Mouse (Mus musculus) CD4-positive, CD25-positive, alpha-beta regulatory T cell, adult 4 months (primary cell): Measurements from ENCODE around the gene Nr2f6. TPM values are rescaled to one million over a fixed set of nuclear protein-coding genes. Genes with fewer than 3 reads are reported as not detected.

ENCODE experiments used
- ATAC-seq: one replicate; pipeline ENCODE4 v1.8.0; 2017
- polyA plus RNA-seq, 2 experiments: library from polyadenylated mRNA; unstranded; fragments of 100-300 nt; shearing (Covaris generic); gene quantifications; one replicate each; pipeline ENCODE4 v1.2.1; 2017

The Nr2f6 gene
- under 1 TPM in 1 of 2 experiments, not detected in 1; 0.36 TPM for polyA plus RNA-seq

- ATAC-seq, result peak; percentile 12
These were observed at the start of gene Nr2f6 for GRCm38 (mm10) chr8:71381421-71381970. Gene Nr2f6, minus strand, starts transcription at chr8:71381960.

- no peak for ATAC-seq
These were observed 40.4 kb upstream of the Nr2f6 start for GRCm38 (mm10) chr8:71422121-71422520.

GRCm38 (mm10) chr8:71411535-71412273 is 29.9 kb upstream of the Nr2f6 start:
- peak; percentile 63 for ATAC-seq

GRCm38 (mm10) chr8:71408231-71408630 is 26.5 kb upstream of the Nr2f6 start:
- ATAC-seq, result no peak

GRCm38 (mm10) chr8:71407441-71407840 is 25.7 kb upstream of the Nr2f6 start:
- ATAC-seq, result no peak

- ATAC-seq, result no peak
These were observed 24.6 kb upstream of the Nr2f6 start for GRCm38 (mm10) chr8:71406099-71407015.

GRCm38 (mm10) chr8:71405401-71406098 is 23.8 kb upstream of the Nr2f6 start, which contains the start of gene Ankle1:
Gene Ankle1, plus strand, starts transcription at chr8:71406010.
- peak; percentile 98 for ATAC-seq

GRCm38 (mm10) chr8:71404951-71405351 is 23.2 kb upstream of the Nr2f6 start:
- ATAC-seq, result no peak

GRCm38 (mm10) chr8:71404011-71404410 is 22.3 kb upstream of the Nr2f6 start:
- no peak for ATAC-seq

- ATAC-seq, result no peak
These were observed 21.5 kb upstream of the Nr2f6 start for GRCm38 (mm10) chr8:71403107-71403885.

- ATAC-seq, result no peak
These were observed 20.7 kb upstream of the Nr2f6 start for GRCm38 (mm10) chr8:71402446-71402964.

- ATAC-seq, result no peak
These were observed 19.7 kb upstream of the Nr2f6 start for GRCm38 (mm10) chr8:71401454-71401853.

GRCm38 (mm10) chr8:71400826-71401225 is 19.1 kb upstream of the Nr2f6 start:
- no peak for ATAC-seq

GRCm38 (mm10) chr8:71397701-71398100 is 15.9 kb upstream of the Nr2f6 start:
- no peak for ATAC-seq

- peak; percentile 100 for ATAC-seq
These were observed 15.0 kb upstream of the Nr2f6 start, which contains the start of gene Babam1 for GRCm38 (mm10) chr8:71396639-71397305. Gene Babam1, plus strand, starts transcription at chr8:71396861.

- ATAC-seq, result no peak
These were observed 13.9 kb upstream of the Nr2f6 start, which contains the start of gene Ushbp1 for GRCm38 (mm10) chr8:71395629-71396028. Gene Ushbp1, minus strand, starts transcription at chr8:71395802.

GRCm38 (mm10) chr8:71395071-71395470 is 13.3 kb upstream of the Nr2f6 start:
- no peak for ATAC-seq

GRCm38 (mm10) chr8:71394481-71394880 is 12.7 kb upstream of the Nr2f6 start:
- ATAC-seq, result no peak

GRCm38 (mm10) chr8:71392871-71393270 is 11.1 kb upstream of the Nr2f6 start:
- no peak for ATAC-seq

- no peak for ATAC-seq
These were observed 10.6 kb upstream of the Nr2f6 start for GRCm38 (mm10) chr8:71392391-71392790.

- no peak for ATAC-seq
These were observed 9.9 kb upstream of the Nr2f6 start for GRCm38 (mm10) chr8:71391696-71392095.
